Mouse (Mus musculus): ENCODE results near the gene Gm28372.

The Gm28372 gene

GRCm38 (mm10) chr2:130411558-130412495, 6.8 kb downstream of the Gm28372 start:
- ATAC-seq (ENCODE audit: insufficient number of reproducible peaks, low FRiP score, low TSS enrichment): peak; percentile 76

GRCm38 (mm10) chr2:130412775-130413174, 7.7 kb downstream of the Gm28372 start:
- ATAC-seq (ENCODE audit: insufficient number of reproducible peaks, low FRiP score, low TSS enrichment): no peak

GRCm38 (mm10) chr2:130414094-130414856, 9.2 kb downstream of the Gm28372 start:
- no peak for ATAC-seq (ENCODE audit: insufficient number of reproducible peaks, low FRiP score, low TSS enrichment)

GRCm38 (mm10) chr2:130421781-130422620, 17.0 kb downstream of the Gm28372 start:
- no peak for ATAC-seq (ENCODE audit: insufficient number of reproducible peaks, low FRiP score, low TSS enrichment)

- peak; percentile 54 for ATAC-seq (ENCODE audit: insufficient number of reproducible peaks, low FRiP score, low TSS enrichment)
These were observed 18.5 kb downstream of the Gm28372 start for GRCm38 (mm10) chr2:130423397-130424125.

GRCm38 (mm10) chr2:130424126-130424853, 19.3 kb downstream of the Gm28372 start, which contains the start of the genes Vps16 and Pced1a:
Gene Vps16, plus strand, starts transcription at chr2:130424339.
Gene Pced1a, minus strand, starts transcription at chr2:130424701.
- peak; percentile 90 for ATAC-seq (ENCODE audit: insufficient number of reproducible peaks, low FRiP score, low TSS enrichment)

GRCm38 (mm10) chr2:130425112-130425511, 20.1 kb downstream of the Gm28372 start:
- ATAC-seq (ENCODE audit: insufficient number of reproducible peaks, low FRiP score, low TSS enrichment): no peak

- ATAC-seq (ENCODE audit: insufficient number of reproducible peaks, low FRiP score, low TSS enrichment): no peak
These were observed 24.8 kb downstream of the Gm28372 start for GRCm38 (mm10) chr2:130429851-130430250.

- no peak for ATAC-seq (ENCODE audit: insufficient number of reproducible peaks, low FRiP score, low TSS enrichment)
These were observed 25.4 kb downstream of the Gm28372 start for GRCm38 (mm10) chr2:130430484-130430883.

- no peak for ATAC-seq (ENCODE audit: insufficient number of reproducible peaks, low FRiP score, low TSS enrichment)
These were observed 27.1 kb downstream of the Gm28372 start for GRCm38 (mm10) chr2:130432157-130432556.

- ATAC-seq (ENCODE audit: insufficient number of reproducible peaks, low FRiP score, low TSS enrichment): 0 out of 2 replicates have a peak, but pooled peaks have one; percentile 20
These were observed 28.1 kb downstream of the Gm28372 start for GRCm38 (mm10) chr2:130433152-130433551.

GRCm38 (mm10) chr2:130436769-130437168, 31.7 kb downstream of the Gm28372 start:
- no peak for ATAC-seq (ENCODE audit: insufficient number of reproducible peaks, low FRiP score, low TSS enrichment)

- ATAC-seq (ENCODE audit: insufficient number of reproducible peaks, low FRiP score, low TSS enrichment): no peak
These were observed 33.8 kb downstream of the Gm28372 start for GRCm38 (mm10) chr2:130438861-130439260.

GRCm38 (mm10) chr2:130439840-130440480, 34.9 kb downstream of the Gm28372 start:
- no peak for ATAC-seq (ENCODE audit: insufficient number of reproducible peaks, low FRiP score, low TSS enrichment)

GRCm38 (mm10) chr2:130442162-130442561, 37.1 kb downstream of the Gm28372 start:
- no peak for ATAC-seq (ENCODE audit: insufficient number of reproducible peaks, low FRiP score, low TSS enrichment)

GRCm38 (mm10) chr2:130448449-130448848, 43.4 kb downstream of the Gm28372 start:
- ATAC-seq (ENCODE audit: insufficient number of reproducible peaks, low FRiP score, low TSS enrichment): no peak

- no peak for ATAC-seq (ENCODE audit: insufficient number of reproducible peaks, low FRiP score, low TSS enrichment)
These were observed 44.2 kb downstream of the Gm28372 start for GRCm38 (mm10) chr2:130449021-130449793.
